Mouse (Mus musculus) limb, embryonic 14.5 days (tissue): ENCODE data around the gene Kdm2b. TPM values are rescaled to one million over a fixed set of nuclear protein-coding genes. Genes with fewer than 3 reads are reported as not detected.

Experiments used
- ATAC-seq: fragments of 200-750 bp; cut with Nextera tagmentation; 2 replicates; pipeline ENCODE4 v1.8.0; 2017; ENCODE audit warnings: low read depth, moderate number of reproducible peaks, moderate TSS enrichment; ENCODE audit not compliant: low FRiP score
- DNase-seq: peaks from one replicate; pipeline ENCODE4 v3.0.0-alpha.2; 2015; ENCODE audit warnings: low spot score
- H3K27ac ChIP-seq: fragments of 300-500 bp; sonication (generic); replicated peaks from 2 replicates; pipeline ENCODE4 v1.5.1; 2014; ENCODE audit warnings: low read depth, mild to moderate bottlenecking, low read length, moderate library complexity, mixed read lengths
- H3K27me3 ChIP-seq: fragments of 300-500 bp; sonication (generic); 2 replicates; pipeline ENCODE4 v1.6.1; 2014; ENCODE audit warnings: low read length, mixed read lengths; ENCODE audit not compliant: control insufficient read depth, insufficient read depth
- H3K36me3 ChIP-seq: fragments of 300-500 bp; sonication (generic); 2 replicates; pipeline ENCODE4 v1.6.1; 2014; ENCODE audit warnings: mild to moderate bottlenecking, low read length, moderate library complexity, mixed read lengths; ENCODE audit not compliant: control insufficient read depth, insufficient read depth
- H3K4me1 ChIP-seq: fragments of 300-500 bp; sonication (generic); 2 replicates; pipeline ENCODE4 v1.6.1; 2014; ENCODE audit warnings: antibody characterized with exemption, low read length, mixed read lengths; ENCODE audit not compliant: control insufficient read depth, insufficient read depth
- H3K4me2 ChIP-seq: fragments of 300-500 bp; sonication (generic); replicated peaks from 2 replicates; pipeline ENCODE4 v1.6.1; 2014; ENCODE audit warnings: low read depth, mild to moderate bottlenecking, low read length, moderate library complexity; ENCODE audit not compliant: severe bottlenecking
- H3K4me3 ChIP-seq: fragments of 300-500 bp; sonication (generic); replicated peaks from 2 replicates; pipeline ENCODE4 v1.5.1; 2014; ENCODE audit warnings: low read length
- H3K9ac ChIP-seq: fragments of 300-500 bp; sonication (generic); 2 replicates; pipeline ENCODE4 v1.6.1; 2014; ENCODE audit warnings: mild to moderate bottlenecking, low read depth, low read length, moderate library complexity; ENCODE audit not compliant: severe bottlenecking
- H3K9me3 ChIP-seq: fragments of 300-500 bp; sonication (generic); 2 replicates; pipeline ENCODE4 v1.6.1; 2016; ENCODE audit warnings: low read length; ENCODE audit not compliant: control insufficient read depth
- POLR2A ChIP-seq: fragments of 200-500 bp; IDR thresholded peaks from 2 replicates; pipeline ENCODE4 v1.8.0; 2012; ENCODE audit warnings: inconsistent platforms, mild to moderate bottlenecking, moderate library complexity, borderline replicate concordance; ENCODE audit not compliant: insufficient read depth, insufficient read length; ENCODE audit errors: extremely low read depth
- WGBS: fragments of 180-500 bp; shearing (Covaris S2); extraction: QIAGEN DNeasy Blood & Tissue Kit; methylation state at CpG from one replicate; pipeline ENCODE4 v1.1.7; 2014; 5-methylcytosine and 5-hydroxymethylcytosine counted together
- polyA plus RNA-seq, 2 experiments: library from polyadenylated mRNA; depleted of rRNA in 1 of 2; stranded (reverse) in 1 of 2; unstranded in 1 of 2; fragments of >200 nt; fragmentation: Nextera tagmentation in 1 of 2; extraction: Ambion mirVana in 1 of 2; gene quantifications; 2 replicates each; pipeline versions ENCODE4 v1.2.1 to v1.2.3; 2012 to 2014

Kdm2b gene
- polyA plus RNA-seq, 2 experiments: 37.0 to 40.9 TPM

GRCm38 (mm10) chr5:123024965-123025573 is 35.4 kb upstream of the Kdm2b start:
- H3K9me3 ChIP-seq: no peaks in the 10 kb centered on the region
- ATAC-seq (no peak), DNase-seq (no peak)
- H3K4me1 ChIP-seq: peaks cover 23% of the 10 kb centered on the region
- H3K9ac ChIP-seq: no peak overlapping the region
- no peak overlapping the region for H3K4me3 ChIP-seq
- H3K27ac ChIP-seq: peak overlapping the region; percentile 20; the same call in 1 of the 2 replicates
- H3K36me3 ChIP-seq: peaks cover 13% of the 10 kb centered on the region
- 65% methylated on average over 9 of the region's 9 CpGs for WGBS
- H3K27me3 ChIP-seq: no peaks in the 10 kb centered on the region
- no peak overlapping the region for H3K4me2 ChIP-seq
- TF ChIP-seq POLR2A: no peak

GRCm38 (mm10) chr5:123024312-123024711 is 34.7 kb upstream of the Kdm2b start:
- H3K4me3 ChIP-seq: no peak overlapping the region
- H3K36me3 ChIP-seq: peaks cover 6% of the 10 kb centered on the region
- no peak overlapping the region for H3K9ac ChIP-seq
- no peak overlapping the region for H3K27ac ChIP-seq
- no peak for ATAC-seq
- H3K9me3 ChIP-seq: no peaks in the 10 kb centered on the region
- DNase-seq: no peak
- 90% methylated on average over 6 of the region's 6 CpGs for WGBS
- H3K4me1 ChIP-seq: peaks cover 29% of the 10 kb centered on the region
- no peaks in the 10 kb centered on the region for H3K27me3 ChIP-seq
- no peak for TF ChIP-seq POLR2A
- H3K4me2 ChIP-seq: no peak overlapping the region

- DNase-seq (no peak), ATAC-seq (no peak)
- WGBS: 52% methylated on average over 6 of the region's 6 CpGs
- Histone ChIP-seq H3K36me3 (no peaks in the 10 kb centered on the region), H3K27ac (no peak overlapping the region), H3K9ac (no peak overlapping the region), H3K27me3 (no peaks in the 10 kb centered on the region), H3K9me3 (no peaks in the 10 kb centered on the region), H3K4me1 (peaks cover 39% of the 10 kb centered on the region), H3K4me2 (no peak overlapping the region), H3K4me3 (no peak overlapping the region)
- TF ChIP-seq POLR2A: no peak
These were observed 33.4 kb upstream of the Kdm2b start for GRCm38 (mm10) chr5:123023049-123023448.

GRCm38 (mm10) chr5:123021438-123021837 is 31.8 kb upstream of the Kdm2b start:
- WGBS: 89% methylated on average over 7 of the region's 7 CpGs
- H3K4me3 ChIP-seq: no peak overlapping the region
- no peaks in the 10 kb centered on the region for H3K27me3 ChIP-seq
- DNase-seq (no peak), ATAC-seq (no peak)
- H3K9ac ChIP-seq: no peak overlapping the region
- H3K36me3 ChIP-seq: no peaks in the 10 kb centered on the region
- H3K9me3 ChIP-seq: no peaks in the 10 kb centered on the region
- no peak for TF ChIP-seq POLR2A
- H3K4me2 ChIP-seq: no peak overlapping the region
- H3K4me1 ChIP-seq: peaks cover 29% of the 10 kb centered on the region
- no peak overlapping the region for H3K27ac ChIP-seq

- Histone ChIP-seq H3K27ac (no peak overlapping the region), H3K4me2 (no peak overlapping the region), H3K9me3 (no peaks in the 10 kb centered on the region), H3K4me1 (peaks cover 34% of the 10 kb centered on the region), H3K27me3 (no peaks in the 10 kb centered on the region), H3K36me3 (no peaks in the 10 kb centered on the region), H3K4me3 (no peak overlapping the region), H3K9ac (no peak overlapping the region)
- no peak for TF ChIP-seq POLR2A
- no peak for ATAC-seq
- no peak for DNase-seq
- 95% methylated on average over 5 of the region's 5 CpGs for WGBS
These were observed 30.8 kb upstream of the Kdm2b start for GRCm38 (mm10) chr5:123020426-123020825.
